Mouse (Mus musculus): Measurements from ENCODE around the gene Tatdn2. TPM values are rescaled to one million over a fixed set of nuclear protein-coding genes. Genes with fewer than 3 reads are reported as not detected.

Gene Tatdn2
- total RNA-seq, 2 experiments from 2014 or later: 55.3 to 57.1 TPM

DNA sequence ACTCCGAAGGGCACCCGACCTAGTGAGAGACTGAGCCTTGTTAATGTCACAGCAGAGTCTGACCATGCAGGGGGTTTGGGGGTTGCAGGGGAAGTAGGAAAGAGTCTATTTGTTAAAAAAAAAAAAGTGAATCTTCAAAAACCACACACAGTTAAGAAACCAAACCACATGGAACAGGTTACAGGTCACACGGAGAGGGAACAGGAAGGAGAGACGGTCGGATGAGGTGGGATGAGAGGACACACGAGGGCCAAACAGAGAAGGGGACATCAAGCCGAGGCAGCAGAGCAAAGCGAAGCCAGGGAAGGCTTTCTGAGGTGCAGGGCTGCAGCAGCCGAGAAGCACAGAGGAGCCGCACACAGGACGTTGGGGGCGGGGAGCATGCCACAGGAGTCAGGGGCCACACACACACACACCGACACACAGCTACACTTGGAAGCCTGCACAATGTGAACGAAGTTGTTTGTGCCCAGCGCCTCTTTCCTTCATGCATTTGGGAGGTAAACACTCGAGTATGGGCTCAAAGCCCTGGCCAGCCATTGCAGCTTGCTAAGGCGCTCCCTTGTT lies 52.4 kb downstream of the Tatdn2 start:
- intact Hi-C loops (cut with DNase I): no loop called here
- no peak for DNase-seq (ENCODE audit: low spot score)

Small RNAs within 50 kb of the gene (microRNA-seq; reads per million reads assigned to microRNA genes)
- 1.1 reads per million for gene Mir7042

Other genes starting within 250 kb of the Tatdn2 start
- gene Il17re, start 238.6 kb upstream of the Tatdn2 start, total RNA-seq (2021): 1 to 10 TPM in 1 of 2 experiments, under 1 TPM in 1; 0.78 to 1.1 TPM
- 10 to 100 TPM in 1 of 2 experiments, 1 to 10 TPM in 1; 8.2 to 10.0 TPM for gene Il17rc, start 225.6 kb upstream of the Tatdn2 start, total RNA-seq (2021)
- gene Creld1, start 213.8 kb upstream of the Tatdn2 start, total RNA-seq (2021): 10 to 100 TPM; 52.2 to 55.6 TPM
- gene Prrt3, start 195.1 kb upstream of the Tatdn2 start, total RNA-seq (2021): not detected
- gene Emc3, start 165.4 kb upstream of the Tatdn2 start, total RNA-seq (2021): 10 to 100 TPM; 57.4 to 60.9 TPM
- gene Fancd2, start 165.4 kb upstream of the Tatdn2 start, total RNA-seq (2021): under 1 TPM; 0.26 to 0.53 TPM
- gene Fancd2os, start 96.3 kb upstream of the Tatdn2 start, total RNA-seq (2021): not detected
- 10 to 100 TPM; 70.0 to 70.9 TPM for gene Brk1, start 92.3 kb upstream of the Tatdn2 start, total RNA-seq (2021)
- gene Vhl, start 73.1 kb upstream of the Tatdn2 start, total RNA-seq (2021): 10 to 100 TPM; 10.7 to 11.7 TPM
- gene Irak2, start 58.6 kb upstream of the Tatdn2 start, total RNA-seq (2021): 10 to 100 TPM in 1 of 2 experiments, 1 to 10 TPM in 1; 9.7 to 10.6 TPM
- not detected for gene Ghrl, start 22.8 kb downstream of the Tatdn2 start, total RNA-seq (2021)
- 10 to 100 TPM; 68.0 to 75.5 TPM for gene Sec13, start 43.7 kb downstream of the Tatdn2 start, total RNA-seq (2021)